Comparison of ENCODE assay signal across 30 mouse cellular contexts in the genomic region with DNA sequence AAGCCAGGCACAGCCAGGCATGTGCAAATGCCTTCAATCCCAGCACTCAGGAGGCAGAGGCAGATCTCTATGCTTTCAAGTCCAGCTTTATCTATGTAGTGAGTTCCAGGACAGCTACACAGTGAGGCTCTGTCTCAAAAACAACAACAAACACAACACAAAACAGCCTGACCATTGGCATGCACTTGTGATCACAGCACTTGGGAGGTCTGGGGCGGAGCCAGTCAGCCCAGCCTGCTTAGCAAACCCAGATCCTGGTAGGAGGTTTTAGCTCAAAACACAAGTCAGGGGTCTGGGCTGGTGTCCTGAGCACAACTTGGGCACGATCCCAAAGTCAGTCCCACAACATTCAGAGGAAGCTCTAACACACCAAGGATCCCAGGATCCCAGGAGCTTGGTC. TPM values are rescaled to one million over a fixed set of nuclear protein-coding genes. Genes with fewer than 3 reads are reported as not detected.
DNase-seq lines count a peak whose midpoint lies in the region; ATAC-seq lines count a peak whose summit lies in the region.
"Had no signal": no experiment of that assay in that cellular context is flagged by ENCODE, and none has a peak within 500 bp of the region (broad histone marks: within the 10 kb centered on the region; RNA-seq: fewer than 3 reads in every experiment).

No protein-coding gene starts in this region.

- H3K9ac ChIP-seq in hindbrain, embryonic 14.5 days: no peak overlapping the region
- H3K9ac ChIP-seq in midbrain, embryonic 11.5 days (ENCODE audit: low read length): no peak overlapping the region
- no peak overlapping the region for H3K9ac ChIP-seq in midbrain, embryonic 16.5 days (ENCODE audit: low read depth, low read length)
- H3K9ac ChIP-seq: forebrain, embryonic 13.5 days; kidney, embryonic 15.5 days; limb, embryonic 12.5 days; liver, postnatal 0 days; midbrain, embryonic 12.5 days had no signal

- ATAC-seq in hindbrain, embryonic 14.5 days (ENCODE audit: low FRiP score): no peak
- no peak for ATAC-seq in midbrain, embryonic 11.5 days (ENCODE audit: low FRiP score)
- no peak for ATAC-seq in midbrain, embryonic 16.5 days
- ATAC-seq: liver, postnatal 0 days; Patski had no signal

- H3K9me3 ChIP-seq in heart, embryonic 10.5 days: no peaks in the 10 kb centered on the region
- no peaks in the 10 kb centered on the region for H3K9me3 ChIP-seq in hindbrain, embryonic 10.5 days
- no peaks in the 10 kb centered on the region for H3K9me3 ChIP-seq in hindbrain, embryonic 14.5 days (ENCODE audit: control insufficient read depth, low read length)
- H3K9me3 ChIP-seq in midbrain, embryonic 11.5 days (ENCODE audit: control insufficient read depth, low read length): no peaks in the 10 kb centered on the region
- H3K9me3 ChIP-seq in midbrain, embryonic 16.5 days (replicated peaks; ENCODE audit: control insufficient read depth, low read length, poor library complexity, severe bottlenecking): no peaks in the 10 kb centered on the region
- H3K9me3 ChIP-seq: forebrain, embryonic 13.5 days; G1E; kidney, embryonic 15.5 days; limb, embryonic 12.5 days; midbrain, embryonic 12.5 days had no signal

- H3K36me3 ChIP-seq in heart, embryonic 10.5 days: no peaks in the 10 kb centered on the region
- H3K36me3 ChIP-seq in hindbrain, embryonic 10.5 days: no peaks in the 10 kb centered on the region
- H3K36me3 ChIP-seq in hindbrain, embryonic 14.5 days (replicated peaks; ENCODE audit: control insufficient read depth, insufficient read depth): no peaks in the 10 kb centered on the region
- H3K36me3 ChIP-seq in midbrain, embryonic 11.5 days (ENCODE audit: control insufficient read depth, insufficient read depth, low read length): no peaks in the 10 kb centered on the region
- H3K36me3 ChIP-seq in midbrain, embryonic 16.5 days (ENCODE audit: control insufficient read depth, insufficient read depth, low read length): no peaks in the 10 kb centered on the region
- H3K36me3 ChIP-seq: G1E; kidney, embryonic 15.5 days; limb, embryonic 12.5 days; midbrain, embryonic 12.5 days had no signal

- 55% methylated on average over 2 of the region's 2 CpGs for WGBS in heart, embryonic 10.5 days
- WGBS in hindbrain, embryonic 10.5 days: 56% methylated on average over 2 of the region's 2 CpGs
- 57% methylated on average over 2 of the region's 2 CpGs for WGBS in hindbrain, embryonic 14.5 days
- WGBS in midbrain, embryonic 11.5 days: 52% methylated on average over 2 of the region's 2 CpGs
- 62% methylated on average over 2 of the region's 2 CpGs for WGBS in midbrain, embryonic 16.5 days

- peaks cover 27% of the 10 kb centered on the region for H3K4me1 ChIP-seq in heart, embryonic 10.5 days
- H3K4me1 ChIP-seq in hindbrain, embryonic 10.5 days (replicated peaks): peaks cover 32% of the 10 kb centered on the region
- no peaks in the 10 kb centered on the region; the same call in 1 of the 2 replicates for H3K4me1 ChIP-seq in hindbrain, embryonic 14.5 days (replicated peaks; ENCODE audit: control insufficient read depth, insufficient read depth, low read length)
- peaks cover 11% of the 10 kb centered on the region for H3K4me1 ChIP-seq in midbrain, embryonic 11.5 days (ENCODE audit: control insufficient read depth, insufficient read depth, low read length)
- peaks cover 7% of the 10 kb centered on the region for H3K4me1 ChIP-seq in midbrain, embryonic 16.5 days (ENCODE audit: control insufficient read depth, insufficient read depth, low read length)
- H3K4me1 ChIP-seq: kidney, embryonic 15.5 days; limb, embryonic 12.5 days had no signal

- no peak overlapping the region for H3K4me2 ChIP-seq in hindbrain, embryonic 14.5 days (replicated peaks)
- no peak overlapping the region for H3K4me2 ChIP-seq in midbrain, embryonic 11.5 days
- no peak overlapping the region for H3K4me2 ChIP-seq in midbrain, embryonic 16.5 days (ENCODE audit: low read length)
- H3K4me2 ChIP-seq: forebrain, embryonic 13.5 days; kidney, embryonic 15.5 days; limb, embryonic 12.5 days; liver, embryonic 11.5 days; midbrain, embryonic 12.5 days had no signal

- H3K27ac ChIP-seq in heart, embryonic 10.5 days: peak overlapping the region; percentile 43; the same call in 1 of the 2 replicates
- peak overlapping the region; percentile 31; the same call in 1 of the 2 replicates for H3K27ac ChIP-seq in hindbrain, embryonic 10.5 days
- H3K27ac ChIP-seq in hindbrain, embryonic 14.5 days: no peak overlapping the region
- no peak overlapping the region for H3K27ac ChIP-seq in midbrain, embryonic 11.5 days (ENCODE audit: low read depth, low read length)
- no peak overlapping the region for H3K27ac ChIP-seq in midbrain, embryonic 16.5 days (ENCODE audit: low read length)
- H3K27ac ChIP-seq: forebrain, embryonic 13.5 days; kidney, embryonic 15.5 days; limb, embryonic 12.5 days had no signal

- peak; percentile 72 for DNase-seq in heart, embryonic 10.5 days (ENCODE audit: low spot score)
- no peak for DNase-seq in heart, postnatal 4 days
- no peak for DNase-seq in hindbrain, embryonic 10.5 days (ENCODE audit: low spot score)
- DNase-seq in hindbrain, embryonic 14.5 days (ENCODE audit: low spot score): no peak
- DNase-seq in midbrain, embryonic 11.5 days (ENCODE audit: low spot score, missing footprints): peak; percentile 72
- DNase-seq in adipocyte (ENCODE audit: low spot score): no peak
- DNase-seq: adrenal gland, adult 2 months; B cell, adult 2 months; cerebellum, adult 11 months; cerebellum, postnatal 14 days; kidney, adult 11 months; kidney, postnatal 36 days; layer of hippocampus, postnatal 36 days; liver, postnatal 0 days; right cerebral cortex, adult 18-20 months; right cerebral cortex, postnatal 4 days; thymus, postnatal 14 days had no signal

- H3K27me3 ChIP-seq in heart, embryonic 10.5 days (ENCODE audit: insufficient read depth, poor library complexity, severe bottlenecking): no peaks in the 10 kb centered on the region
- no peaks in the 10 kb centered on the region; the same call in 1 of the 2 replicates for H3K27me3 ChIP-seq in hindbrain, embryonic 10.5 days (ENCODE audit: insufficient read depth, poor library complexity, severe bottlenecking)
- no peaks in the 10 kb centered on the region for H3K27me3 ChIP-seq in hindbrain, embryonic 14.5 days (ENCODE audit: control insufficient read depth, insufficient read depth, low read length)
- no peaks in the 10 kb centered on the region for H3K27me3 ChIP-seq in midbrain, embryonic 11.5 days (ENCODE audit: control insufficient read depth, insufficient read depth, low read length)
- no peaks in the 10 kb centered on the region for H3K27me3 ChIP-seq in midbrain, embryonic 16.5 days (ENCODE audit: control insufficient read depth, insufficient read depth, low read depth, low read length)
- H3K27me3 ChIP-seq: CH12.LX; forebrain, embryonic 13.5 days; kidney, embryonic 15.5 days; limb, embryonic 12.5 days; midbrain, embryonic 12.5 days; Patski had no signal

- no peak overlapping the region for H3K4me3 ChIP-seq in heart, embryonic 10.5 days
- H3K4me3 ChIP-seq in hindbrain, embryonic 10.5 days: no peak overlapping the region
- no peak overlapping the region for H3K4me3 ChIP-seq in hindbrain, embryonic 14.5 days (replicated peaks; ENCODE audit: low read length)
- H3K4me3 ChIP-seq in midbrain, embryonic 11.5 days (ENCODE audit: low read depth, low read length): no peak overlapping the region
- no peak overlapping the region for H3K4me3 ChIP-seq in midbrain, embryonic 16.5 days (ENCODE audit: low read depth, low read length)
- H3K4me3 ChIP-seq: forebrain, embryonic 13.5 days; kidney, embryonic 15.5 days; limb, embryonic 12.5 days; midbrain, embryonic 12.5 days; myocyte had no signal

RNA-seq across cellular contexts. Expression of gene March10, which starts 18.2 kb away (rescaled TPM):
- polyA plus RNA-seq in heart, embryonic 10.5 days (2016; fragmentation: Nextera tagmentation; extraction: Ambion mirVana): 0.23 and 0.40 TPM in 2 replicates
- under 1 TPM in 1 of 2 experiments, not detected in 1; 0.09 TPM for total RNA-seq in heart, postnatal 4 days (2021)
- polyA plus RNA-seq in hindbrain, embryonic 10.5 days (2016; fragmentation: Nextera tagmentation; extraction: Ambion mirVana): 0.39 and 0.41 TPM in 2 replicates
- 0.41 and 0.60 TPM in 2 replicates for polyA plus RNA-seq in hindbrain, embryonic 14.5 days (2014; fragmentation: Nextera tagmentation; extraction: Ambion mirVana)
- 0.06 TPM in 1 of 2 replicates, not detected in the other for polyA plus RNA-seq in midbrain, embryonic 11.5 days (2014; fragmentation: Nextera tagmentation; extraction: Ambion mirVana)
- polyA plus RNA-seq in midbrain, embryonic 16.5 days (2015; fragmentation: Nextera tagmentation; extraction: Ambion mirVana): 0.45 and 0.73 TPM in 2 replicates
- total RNA-seq: adrenal gland, adult 2 months; CH12.LX; gastrocnemius, adult 8-10 months; hematopoietic stem cell, adult 5-6 weeks had no signal
- polyA plus RNA-seq: adrenal gland, adult 2 months; forebrain, embryonic 13.5 days; G1E; limb, embryonic 12.5 days; liver, embryonic 11.5 days; liver, postnatal 0 days; stomach, embryonic 14.5 days had no signal

Comparison
In these comparisons a context has a peak if more than half of its experiments do, and no peak if none do; other contexts are left out.
1. DNase-seq: peak in heart, embryonic 10.5 days (single experiment) and midbrain, embryonic 11.5 days (single experiment); none in heart, postnatal 4 days (single experiment), hindbrain, embryonic 10.5 days (single experiment), hindbrain, embryonic 14.5 days (single experiment) and adipocyte (single experiment).
2. H3K27ac ChIP-seq: peak in heart, embryonic 10.5 days (single experiment) and hindbrain, embryonic 10.5 days (single experiment); none in hindbrain, embryonic 14.5 days (single experiment), midbrain, embryonic 11.5 days (single experiment) and midbrain, embryonic 16.5 days (single experiment).